Mouse (Mus musculus) urinary bladder, postnatal 10 days (tissue): ENCODE measurements around the gene Rasgrp3.
"Not testable (repeated sequence)": the region's sequence is repeated elsewhere in the genome, so short reads cannot be mapped to it uniquely, and the experiment has no call there.

Source experiments
- DNase-seq: peaks from one replicate; pipeline ENCODE4 v3.0.0; 2022; ENCODE audit warnings: low spot score

Gene Rasgrp3

GRCm38 (mm10) chr17:75435599-75435998, at the start of gene Rasgrp3:
Rasgrp3 (plus strand) TSS chr17:75435896.
- no peak for DNase-seq

GRCm38 (mm10) chr17:75388402-75388801, 47.3 kb upstream of the Rasgrp3 start:
- DNase-seq: no peak

DNA sequence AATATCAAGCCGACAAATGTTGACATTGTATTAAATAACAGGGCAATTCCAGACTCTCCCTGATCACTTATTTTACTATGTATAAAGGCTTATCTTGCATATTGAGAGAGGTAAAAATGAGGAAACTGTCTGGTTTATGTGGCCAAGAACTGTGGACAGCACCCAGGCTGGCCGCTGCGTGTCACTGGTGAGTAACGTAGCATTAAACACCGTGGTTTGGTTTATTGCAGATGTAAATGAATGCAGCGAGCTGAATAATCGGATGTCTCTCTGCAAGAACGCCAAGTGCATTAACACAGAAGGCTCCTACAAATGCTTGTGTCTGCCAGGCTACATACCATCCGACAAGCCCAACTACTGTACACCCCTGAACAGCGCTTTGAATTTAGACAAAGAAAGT, 45.6 kb upstream of the Rasgrp3 start:
- DNase-seq: no peak

DNA sequence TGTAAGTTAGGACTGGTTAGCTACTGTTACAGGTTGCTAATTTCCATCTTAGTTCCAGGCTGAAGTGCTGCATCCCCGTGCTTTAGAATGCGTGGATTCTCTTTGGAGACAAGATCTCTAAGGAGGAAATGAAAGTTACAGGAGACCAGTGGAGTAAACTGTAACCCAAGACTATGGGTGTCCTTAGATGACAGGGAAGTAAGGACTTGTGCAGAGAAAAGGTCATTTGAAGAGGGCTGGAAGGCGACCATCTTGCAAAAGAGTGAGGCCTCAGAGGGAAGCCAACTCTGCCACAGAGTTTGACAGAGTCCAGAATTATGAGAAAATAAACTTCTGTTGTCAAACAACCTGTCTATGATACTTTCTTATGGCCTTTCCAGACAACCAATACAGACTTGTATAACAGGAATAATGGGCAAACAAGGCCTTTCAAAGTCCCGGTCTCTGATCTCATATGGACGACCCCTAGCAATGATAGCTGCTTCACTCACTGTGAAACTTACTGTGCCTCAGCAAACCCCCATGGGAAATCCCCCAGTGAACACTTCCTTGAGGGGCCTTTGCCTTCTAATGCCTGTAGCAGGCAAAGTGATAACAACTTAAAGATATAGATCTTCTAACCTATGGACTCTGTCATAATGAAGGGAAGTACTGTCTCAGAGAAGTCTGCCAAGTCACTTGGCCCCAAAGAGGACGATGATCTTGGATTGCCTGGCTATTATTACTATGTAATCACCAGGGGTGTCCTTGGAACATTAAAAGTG, 44.1 kb upstream of the Rasgrp3 start:
- no peak for DNase-seq

- no peak for DNase-seq
Observed at GRCm38 (mm10) chr17:75406405-75406804, 29.3 kb upstream of the Rasgrp3 start.

GRCm38 (mm10) chr17:75416861-75417260, 18.8 kb upstream of the Rasgrp3 start:
- no peak for DNase-seq

GRCm38 (mm10) chr17:75434152-75434551, 1.5 kb upstream of the Rasgrp3 start:
- DNase-seq: no peak

GRCm38 (mm10) chr17:75434871-75435270, 825 bp upstream of the Rasgrp3 start:
- DNase-seq: no peak

GRCm38 (mm10) chr17:75436095-75436494, 399 bp downstream of the Rasgrp3 start:
- DNase-seq: no peak

GRCm38 (mm10) chr17:75436819-75437218, 1.1 kb downstream of the Rasgrp3 start:
- no peak for DNase-seq

DNA sequence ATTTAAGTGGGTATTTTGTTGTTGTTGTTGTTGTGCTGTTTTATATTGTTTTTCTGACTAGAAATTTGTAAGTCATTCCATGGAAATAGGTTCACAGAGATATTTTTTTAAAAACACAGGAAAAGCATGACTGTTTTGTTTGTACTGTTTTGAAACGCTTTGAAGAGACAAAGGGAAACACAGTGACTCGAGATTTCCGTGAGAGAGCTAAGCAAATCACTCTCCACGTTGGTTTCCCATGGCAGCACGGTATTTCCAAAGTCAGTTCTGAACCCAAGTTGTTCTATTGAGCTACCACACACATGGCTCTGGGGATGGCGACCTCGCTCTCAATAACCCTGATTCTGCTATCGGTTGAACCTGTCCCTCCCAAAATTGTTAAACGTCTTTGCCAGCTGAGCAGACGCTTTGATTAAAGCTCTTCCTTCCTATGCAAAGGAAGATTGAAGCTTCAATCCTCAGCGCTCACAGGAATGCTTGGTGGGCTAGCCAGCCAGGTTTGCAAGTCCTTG, 1.6 kb downstream of the Rasgrp3 start:
- DNase-seq: no peak

GRCm38 (mm10) chr17:75438162-75438561, 2.5 kb downstream of the Rasgrp3 start:
- DNase-seq: no peak

DNA sequence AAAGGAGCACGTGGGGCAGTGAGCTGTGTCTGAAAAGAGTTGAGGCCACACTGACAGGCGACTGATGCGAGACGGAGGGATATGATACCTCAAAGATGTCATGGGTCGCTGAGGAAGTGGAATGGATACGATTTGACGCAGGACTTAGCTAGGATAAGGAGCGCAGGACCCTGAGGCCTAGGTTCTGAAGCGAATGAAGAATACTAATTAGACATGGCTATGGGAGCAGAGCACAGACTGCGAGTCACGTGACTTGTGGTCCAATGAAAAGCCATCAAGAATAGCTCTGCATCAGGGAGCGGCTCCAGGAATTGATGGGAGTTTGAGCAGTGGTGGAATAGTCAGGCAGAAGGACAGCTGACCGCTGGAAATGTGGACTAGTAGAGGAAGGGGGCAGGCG, 3.4 kb downstream of the Rasgrp3 start:
- no peak for DNase-seq

DNA sequence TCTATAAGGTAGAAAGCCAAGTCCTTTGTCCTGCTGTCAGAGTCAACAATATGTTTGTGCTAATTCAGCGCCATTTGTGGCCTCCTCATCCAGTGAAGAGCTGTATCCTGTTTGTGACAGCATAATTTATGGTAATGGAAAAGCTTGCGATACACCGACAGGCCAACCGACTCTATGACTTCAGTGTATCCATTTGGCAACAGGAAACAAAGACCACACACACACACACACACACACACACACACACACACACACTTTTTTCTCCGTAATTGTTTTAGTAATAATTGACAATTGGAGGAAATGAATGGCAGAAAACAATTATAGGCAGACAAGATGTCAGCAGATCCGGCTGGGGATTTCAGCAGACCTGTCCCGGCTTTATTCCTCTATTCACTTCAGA, 4.9 kb downstream of the Rasgrp3 start:
- DNase-seq: no peak

- DNase-seq: no peak
Observed at GRCm38 (mm10) chr17:75441260-75441830, 5.6 kb downstream of the Rasgrp3 start.

- DNase-seq: no peak
Observed at GRCm38 (mm10) chr17:75442352-75442751, 6.7 kb downstream of the Rasgrp3 start.

DNA sequence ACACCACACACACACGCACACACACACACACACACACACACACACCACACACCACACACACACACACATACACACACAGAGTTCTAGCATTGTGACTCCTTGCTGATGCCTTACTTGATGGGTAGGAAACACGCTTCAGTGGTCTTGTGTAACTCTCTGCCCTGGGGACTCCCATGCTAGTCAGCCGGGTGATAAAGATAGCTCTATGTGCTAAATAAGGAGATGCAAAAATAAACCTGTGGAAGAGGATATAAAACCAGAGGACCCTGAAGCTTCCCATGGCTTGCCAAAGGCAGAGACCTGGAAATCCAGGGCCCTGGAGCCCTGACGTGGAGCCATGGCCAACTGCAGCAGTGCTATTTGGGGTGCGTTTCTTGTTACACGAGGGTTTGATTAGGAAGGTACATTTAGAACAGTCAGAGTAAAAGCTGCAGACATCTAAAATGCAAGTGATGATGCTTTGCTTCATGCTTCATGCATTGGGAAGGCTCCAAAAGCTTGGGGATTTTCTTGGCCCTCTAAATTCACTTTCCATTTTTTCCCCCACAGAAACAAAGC, 7.4 kb downstream of the Rasgrp3 start:
- no peak for DNase-seq

DNA sequence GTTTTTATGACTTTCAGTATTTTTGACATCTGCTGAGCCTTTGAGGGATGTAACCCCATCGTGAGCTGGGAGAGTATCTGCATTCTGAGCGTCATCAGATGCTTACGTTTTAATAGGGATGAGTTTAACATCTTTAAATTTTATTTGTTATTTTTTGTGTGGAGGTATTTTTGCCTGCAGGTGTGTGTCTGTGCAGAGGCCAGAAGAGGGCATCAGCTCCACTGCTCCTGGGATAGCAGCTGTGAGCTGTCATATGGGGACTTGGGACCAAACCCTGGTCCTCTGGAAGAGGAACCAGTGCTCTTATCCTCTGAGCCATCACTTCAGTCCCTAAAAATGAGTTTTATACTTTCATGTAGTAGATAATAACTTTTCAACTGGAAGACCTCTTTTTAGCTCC, 12.6 kb downstream of the Rasgrp3 start:
- DNase-seq: no peak

GRCm38 (mm10) chr17:75449022-75449421, 13.3 kb downstream of the Rasgrp3 start:
- DNase-seq: no peak

GRCm38 (mm10) chr17:75452313-75452712, 16.6 kb downstream of the Rasgrp3 start:
- no peak for DNase-seq

DNA sequence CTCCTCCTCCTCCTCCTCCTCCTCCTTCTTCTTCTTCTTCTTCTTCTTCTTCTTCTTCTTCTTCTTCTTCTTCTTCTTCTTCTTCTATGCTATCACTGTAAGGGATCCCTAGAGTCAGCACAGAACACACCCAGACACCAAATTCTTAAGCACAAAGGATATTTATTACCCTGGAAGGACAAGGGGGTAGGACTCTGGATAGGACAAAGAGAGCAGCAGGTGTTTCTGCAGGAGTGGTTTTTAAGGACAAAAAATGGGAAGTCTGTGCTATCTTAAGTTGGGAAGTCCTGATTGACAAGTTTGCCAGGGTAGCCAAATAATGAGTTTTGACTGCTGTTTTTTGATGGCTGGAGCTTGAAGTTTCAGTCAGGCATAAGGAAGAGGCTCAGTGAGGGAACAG, 17.9 kb downstream of the Rasgrp3 start:
- no peak for DNase-seq

GRCm38 (mm10) chr17:75456096-75456495, 20.4 kb downstream of the Rasgrp3 start:
- DNase-seq: not testable (repeated sequence)

DNA sequence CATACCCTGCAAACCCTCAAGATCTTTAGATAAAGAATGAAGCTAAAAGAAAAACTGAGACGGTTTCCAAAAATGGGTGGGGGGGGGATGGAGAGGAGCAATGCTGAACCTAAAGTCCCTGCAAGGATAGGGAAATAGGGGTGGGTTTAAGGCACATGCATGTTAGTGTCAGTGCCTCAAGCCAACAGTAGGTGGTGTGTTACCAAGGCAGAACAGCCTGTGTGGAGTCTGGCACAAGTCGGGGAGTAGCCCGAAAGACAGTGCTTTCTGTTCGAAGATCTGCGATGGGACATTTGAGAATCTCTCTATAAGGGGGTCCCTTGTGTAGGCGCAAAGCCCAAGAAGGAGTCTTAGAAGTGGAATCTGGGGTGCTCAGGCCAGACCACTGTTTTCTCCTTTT, 24.9 kb downstream of the Rasgrp3 start:
- DNase-seq: no peak
